7 mouse cellular contexts compared by ENCODE assay signal in genomic region chr1:173908390-173908789, GRCm38 (mm10). TPM values are rescaled to one million over a fixed set of nuclear protein-coding genes. Genes with fewer than 3 reads are reported as not detected.
ATAC-seq lines count a peak whose summit lies in the region.
"Had no signal": no experiment of that assay in that cellular context is flagged by ENCODE, and none has a peak within 500 bp of the region (broad histone marks: within the 10 kb centered on the region; RNA-seq: fewer than 3 reads in every experiment).

No protein-coding gene starts in this region.

- ATAC-seq in common myeloid progenitor, adult 5-6 weeks (replicated peaks; ENCODE audit: low read depth, poor library complexity, severe bottlenecking): peak; percentile 31
- ATAC-seq in granulocyte monocyte progenitor cell, adult 5-6 weeks (replicated peaks; ENCODE audit: poor library complexity, severe bottlenecking): peak; percentile 64
- peak; percentile 45 for ATAC-seq in megakaryocyte, adult 5-6 weeks (ENCODE audit: poor library complexity, severe bottlenecking)
- ATAC-seq in megakaryocyte progenitor cell, adult 5-6 weeks (replicated peaks; ENCODE audit: poor library complexity): peak; percentile 60
- peak; percentile 12; the same call in 1 of the 2 replicates for ATAC-seq in monocyte, adult 5-6 weeks (replicated peaks; ENCODE audit: insufficient number of reproducible peaks, low FRiP score, low TSS enrichment, poor library complexity, severe bottlenecking)

RNA-seq across cellular contexts. Expression of gene Ifi211, which starts 4.5 kb away (rescaled TPM):
- 2.5 and 4.8 TPM in 2 replicates for total RNA-seq in common myeloid progenitor, adult 5-6 weeks (2017)
- total RNA-seq in granulocyte monocyte progenitor cell, adult 5-6 weeks (2014; fragmentation: Nextera tagmentation): 9.3 and 12.3 TPM in 2 replicates
- total RNA-seq in granulocyte monocyte progenitor cell, adult 5-6 weeks (2017): 13.2 and 16.0 TPM in 2 replicates
- 165 and 182 TPM in 2 replicates for total RNA-seq in megakaryocyte, adult 5-6 weeks (2015)
- total RNA-seq in megakaryocyte, adult 5-6 weeks (2017): 234 and 254 TPM in 2 replicates
- total RNA-seq in megakaryocyte progenitor cell, adult 5-6 weeks (2015): 6.8 and 13.6 TPM in 2 replicates
- total RNA-seq in megakaryocyte progenitor cell, adult 5-6 weeks (2017): 13.6 and 14.5 TPM in 2 replicates
- total RNA-seq in monocyte, adult 5-6 weeks (2017): 14.3 to 32.8 TPM (median 24.4 TPM) in 3 replicates
- total RNA-seq: G1E, MEL had no signal

RNA-seq across cellular contexts. Expression of gene Mndal, which starts 33.9 kb away (rescaled TPM):
- total RNA-seq in common myeloid progenitor, adult 5-6 weeks (2017): 122 and 152 TPM in 2 replicates
- total RNA-seq in granulocyte monocyte progenitor cell, adult 5-6 weeks (2014; fragmentation: Nextera tagmentation): 95.6 and 101 TPM in 2 replicates
- 105 and 119 TPM in 2 replicates for total RNA-seq in granulocyte monocyte progenitor cell, adult 5-6 weeks (2017)
- 360 and 361 TPM in 2 replicates for total RNA-seq in megakaryocyte, adult 5-6 weeks (2015)
- 254 and 258 TPM in 2 replicates for total RNA-seq in megakaryocyte, adult 5-6 weeks (2017)
- total RNA-seq in megakaryocyte progenitor cell, adult 5-6 weeks (2015): 112 and 113 TPM in 2 replicates
- total RNA-seq in megakaryocyte progenitor cell, adult 5-6 weeks (2017): 70.3 and 92.9 TPM in 2 replicates
- total RNA-seq in monocyte, adult 5-6 weeks (2017): 230 to 569 TPM (median 257 TPM) in 3 replicates
- total RNA-seq: MEL had no signal

RNA-seq across cellular contexts. Expression of gene Ifi203, which starts 34.1 kb away (rescaled TPM):
- 81.0 and 93.4 TPM in 2 replicates for total RNA-seq in common myeloid progenitor, adult 5-6 weeks (2017)
- 58.4 and 73.0 TPM in 2 replicates for total RNA-seq in granulocyte monocyte progenitor cell, adult 5-6 weeks (2014; fragmentation: Nextera tagmentation)
- total RNA-seq in granulocyte monocyte progenitor cell, adult 5-6 weeks (2017): 26.6 and 61.0 TPM in 2 replicates
- total RNA-seq in megakaryocyte, adult 5-6 weeks (2015): 263 and 285 TPM in 2 replicates
- total RNA-seq in megakaryocyte, adult 5-6 weeks (2017): 122 and 154 TPM in 2 replicates
- 59.5 and 87.9 TPM in 2 replicates for total RNA-seq in megakaryocyte progenitor cell, adult 5-6 weeks (2015)
- 29.0 and 43.0 TPM in 2 replicates for total RNA-seq in megakaryocyte progenitor cell, adult 5-6 weeks (2017)
- total RNA-seq in monocyte, adult 5-6 weeks (2017): 55.5 to 174 TPM (median 84.6 TPM) in 3 replicates

Comparison
In these comparisons a context has a peak if more than half of its experiments do, and no peak if none do; other contexts are left out.
1. Peak in every context shown above with its lines: ATAC-seq.
2. ATAC-seq: peak in every context shown above with its lines; median percentile 64 in granulocyte monocyte progenitor cell, adult 5-6 weeks; 60 in megakaryocyte progenitor cell, adult 5-6 weeks; 45 in megakaryocyte, adult 5-6 weeks; 31 in common myeloid progenitor, adult 5-6 weeks; 12 in monocyte, adult 5-6 weeks.